Mouse (Mus musculus) limb, embryonic 14.5 days (tissue): ENCODE measurements around the gene Cabp2. TPM values are rescaled to one million over a fixed set of nuclear protein-coding genes. Genes with fewer than 3 reads are reported as not detected.
"Not testable (repeated sequence)": the region's sequence is repeated elsewhere in the genome, so short reads cannot be mapped to it uniquely, and the experiment has no call there.

Experiments
- ATAC-seq: fragments of 200-750 bp; cut with Nextera tagmentation; 2 replicates; pipeline ENCODE4 v1.8.0; 2017; ENCODE audit warnings: low read depth, moderate number of reproducible peaks, moderate TSS enrichment; ENCODE audit not compliant: low FRiP score
- DNase-seq: peaks from one replicate; pipeline ENCODE4 v3.0.0-alpha.2; 2015; ENCODE audit warnings: low spot score
- H3K27ac ChIP-seq: fragments of 300-500 bp; sonication (generic); replicated peaks from 2 replicates; pipeline ENCODE4 v1.5.1; 2014; ENCODE audit warnings: low read depth, mild to moderate bottlenecking, low read length, moderate library complexity, mixed read lengths
- H3K27me3 ChIP-seq: fragments of 300-500 bp; sonication (generic); 2 replicates; pipeline ENCODE4 v1.6.1; 2014; ENCODE audit warnings: low read length, mixed read lengths; ENCODE audit not compliant: control insufficient read depth, insufficient read depth
- H3K36me3 ChIP-seq: fragments of 300-500 bp; sonication (generic); 2 replicates; pipeline ENCODE4 v1.6.1; 2014; ENCODE audit warnings: mild to moderate bottlenecking, low read length, moderate library complexity, mixed read lengths; ENCODE audit not compliant: control insufficient read depth, insufficient read depth
- H3K4me1 ChIP-seq: fragments of 300-500 bp; sonication (generic); 2 replicates; pipeline ENCODE4 v1.6.1; 2014; ENCODE audit warnings: antibody characterized with exemption, low read length, mixed read lengths; ENCODE audit not compliant: control insufficient read depth, insufficient read depth
- H3K4me2 ChIP-seq: fragments of 300-500 bp; sonication (generic); replicated peaks from 2 replicates; pipeline ENCODE4 v1.6.1; 2014; ENCODE audit warnings: low read depth, mild to moderate bottlenecking, low read length, moderate library complexity; ENCODE audit not compliant: severe bottlenecking
- H3K4me3 ChIP-seq: fragments of 300-500 bp; sonication (generic); replicated peaks from 2 replicates; pipeline ENCODE4 v1.5.1; 2014; ENCODE audit warnings: low read length
- H3K9ac ChIP-seq: fragments of 300-500 bp; sonication (generic); 2 replicates; pipeline ENCODE4 v1.6.1; 2014; ENCODE audit warnings: mild to moderate bottlenecking, low read depth, low read length, moderate library complexity; ENCODE audit not compliant: severe bottlenecking
- H3K9me3 ChIP-seq: fragments of 300-500 bp; sonication (generic); 2 replicates; pipeline ENCODE4 v1.6.1; 2016; ENCODE audit warnings: low read length; ENCODE audit not compliant: control insufficient read depth
- POLR2A ChIP-seq: fragments of 200-500 bp; IDR thresholded peaks from 2 replicates; pipeline ENCODE4 v1.8.0; 2012; ENCODE audit warnings: inconsistent platforms, mild to moderate bottlenecking, moderate library complexity, borderline replicate concordance; ENCODE audit not compliant: insufficient read depth, insufficient read length; ENCODE audit errors: extremely low read depth
- WGBS: fragments of 180-500 bp; shearing (Covaris S2); extraction: QIAGEN DNeasy Blood & Tissue Kit; methylation state at CpG from one replicate; pipeline ENCODE4 v1.1.7; 2014; 5-methylcytosine and 5-hydroxymethylcytosine counted together
- polyA plus RNA-seq, 2 experiments: library from polyadenylated mRNA; depleted of rRNA in 1 of 2; stranded (reverse) in 1 of 2; unstranded in 1 of 2; fragments of >200 nt; fragmentation: Nextera tagmentation in 1 of 2; extraction: Ambion mirVana in 1 of 2; gene quantifications; 2 replicates each; pipeline versions ENCODE4 v1.2.1 to v1.2.3; 2012 to 2014

Gene Cabp2
- polyA plus RNA-seq, 2 experiments: not detected

DNA sequence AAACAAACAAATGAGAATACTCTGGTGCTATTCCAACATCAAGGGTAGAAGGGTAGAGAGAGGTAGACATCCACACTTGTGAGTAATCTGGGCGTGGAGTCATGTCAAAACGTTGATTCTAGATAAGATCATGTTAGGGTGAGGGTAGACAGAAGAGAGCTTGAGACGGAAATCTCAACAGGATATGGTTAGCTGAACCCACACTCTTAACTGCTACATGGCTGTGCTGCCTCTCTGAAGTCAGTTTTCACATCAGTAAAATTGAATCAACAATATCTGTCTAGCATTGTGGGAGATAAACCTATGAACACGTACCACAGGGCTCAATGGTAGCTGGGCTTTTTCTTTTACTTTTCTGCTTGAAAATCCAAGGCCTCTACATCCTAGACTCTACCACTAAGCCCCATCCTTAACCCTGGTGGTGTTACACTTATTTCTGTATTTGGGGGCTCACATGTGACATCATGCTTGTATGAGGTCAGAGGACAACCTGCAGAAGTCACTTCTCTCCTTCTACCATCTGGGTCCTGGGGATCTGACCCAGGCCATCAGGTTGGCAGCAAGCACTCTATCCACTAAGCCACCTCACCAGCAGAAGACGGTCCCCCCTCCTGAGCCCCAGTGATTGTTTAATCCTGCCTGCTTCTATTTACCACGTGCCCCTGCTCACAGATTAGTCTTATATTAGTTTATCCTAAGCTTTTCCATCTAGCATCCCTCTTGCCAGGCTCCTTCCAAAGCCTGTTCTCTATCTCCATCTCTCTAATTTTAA lies 38.5 kb downstream of the Cabp2 start:
- WGBS: 94% methylated on average over 6 of the region's 6 CpGs
- no peak for TF ChIP-seq POLR2A
- Histone ChIP-seq H3K27ac (no peak overlapping the region), H3K36me3 (peaks cover 40% of the 10 kb centered on the region), H3K27me3 (no peaks in the 10 kb centered on the region), H3K9ac (0 out of 2 replicates have a peak overlapping the region, but pooled peaks have one; percentile 8), H3K4me3 (no peak overlapping the region), H3K4me1 (peaks cover 9% of the 10 kb centered on the region), H3K4me2 (peak overlapping the region; percentile 55; the same call in 1 of the 2 replicates), H3K9me3 (no peaks in the 10 kb centered on the region)
- ATAC-seq: no peak
- DNase-seq: no peak

GRCm38 (mm10) chr19:4120496-4120895 lies 39.1 kb downstream of the Cabp2 start:
- H3K4me1 ChIP-seq: peaks cover 9% of the 10 kb centered on the region
- no peaks in the 10 kb centered on the region for H3K9me3 ChIP-seq
- no peak for TF ChIP-seq POLR2A
- WGBS: 96% methylated on average over 2 of the region's 2 CpGs
- no peaks in the 10 kb centered on the region for H3K27me3 ChIP-seq
- peak overlapping the region; percentile 46 for H3K4me3 ChIP-seq
- peak overlapping the region; percentile 55 for H3K4me2 ChIP-seq
- no peak overlapping the region for H3K27ac ChIP-seq
- DNase-seq (no peak), ATAC-seq (no peak)
- H3K9ac ChIP-seq: 0 out of 2 replicates have a peak overlapping the region, but pooled peaks have one; percentile 8
- H3K36me3 ChIP-seq: peaks cover 34% of the 10 kb centered on the region

DNA sequence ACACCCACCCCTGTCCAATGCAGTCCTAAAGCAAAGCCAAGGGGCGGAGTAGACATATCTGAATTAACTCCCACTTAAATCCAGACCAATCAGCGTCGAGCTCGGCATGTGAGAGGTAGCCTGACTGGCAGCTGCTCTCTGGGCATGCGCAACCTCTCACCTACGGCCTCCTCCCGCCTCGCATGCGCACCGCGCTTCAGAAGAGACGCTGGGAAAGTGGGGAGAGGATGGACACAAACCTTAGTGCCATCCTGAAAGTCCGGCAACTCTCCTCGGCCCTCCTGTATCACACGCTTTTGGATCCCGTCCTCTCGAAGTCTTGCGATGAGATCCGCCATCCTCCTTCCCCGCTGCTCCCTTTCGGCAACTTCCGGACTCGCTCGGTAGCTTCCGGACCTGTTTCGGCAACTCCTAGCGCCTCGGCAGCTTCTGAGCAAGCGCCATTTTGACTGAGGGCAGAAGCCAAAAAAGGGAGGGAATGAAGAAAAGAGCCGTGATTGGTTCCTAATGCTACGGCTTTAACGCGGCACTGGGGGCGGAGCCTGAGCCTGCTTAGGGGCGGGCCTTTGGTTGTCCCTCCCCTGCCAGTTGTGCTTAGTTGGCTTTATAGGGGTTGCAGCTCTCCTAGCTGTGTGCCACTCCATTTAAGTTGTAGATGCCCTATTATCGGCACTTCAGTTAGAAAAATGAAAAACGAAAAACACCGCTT lies 39.9 kb downstream of the Cabp2 start:
- Histone ChIP-seq H3K4me2 (peak overlapping the region; percentile 55), H3K27me3 (no peaks in the 10 kb centered on the region), H3K36me3 (peaks cover 26% of the 10 kb centered on the region), H3K27ac (peak overlapping the region; percentile 80), H3K4me1 (peaks cover 9% of the 10 kb centered on the region), H3K4me3 (peak overlapping the region; percentile 46), H3K9ac (peak overlapping the region; percentile 66), H3K9me3 (no peaks in the 10 kb centered on the region)
- 0 out of 2 replicates have a peak, but pooled peaks have one; percentile 38 for TF ChIP-seq POLR2A
- DNase-seq (peak; percentile 99), ATAC-seq (peak; percentile 81)
- WGBS: 3% methylated on average over 38 of the region's 38 CpGs

- H3K9me3 ChIP-seq, H3K27ac ChIP-seq, H3K27me3 ChIP-seq, H3K4me3 ChIP-seq, ATAC-seq, DNase-seq, H3K9ac ChIP-seq: not testable (repeated sequence)
- Histone ChIP-seq H3K4me1 (peaks cover 14% of the 10 kb centered on the region), H3K36me3 (peaks cover 21% of the 10 kb centered on the region), H3K4me2 (0 out of 2 replicates have a peak overlapping the region, but pooled peaks have one; percentile 6)
- 55% methylated on average over 6 of the region's 6 CpGs for WGBS
These were observed 40.5 kb downstream of the Cabp2 start for GRCm38 (mm10) chr19:4121896-4122295.
